Mouse (Mus musculus) intestine, embryonic 14.5 days (tissue): Measurements from ENCODE around the gene Cytl1. TPM values are rescaled to one million over a fixed set of nuclear protein-coding genes. Genes with fewer than 3 reads are reported as not detected.
A peak's percentile ranks its signal among the peaks of the same experiment; 100 is the strongest.

Source experiments
- ATAC-seq: fragments of 200-750 bp; cut with Nextera tagmentation; replicated peaks from 2 replicates; pipeline ENCODE4 v1.8.0; 2017; ENCODE audit warnings: low read depth, moderate number of reproducible peaks, moderate TSS enrichment, moderate library complexity; ENCODE audit not compliant: low FRiP score, low TSS enrichment
- DNase-seq: peaks from one replicate; pipeline ENCODE4 v3.0.0-alpha.2; 2018; ENCODE audit warnings: low spot score
- H3K27ac ChIP-seq: fragments of 300-500 bp; sonication (generic); 2 replicates; pipeline ENCODE4 v1.5.1; 2014; ENCODE audit warnings: low read depth, mild to moderate bottlenecking, control low read depth
- H3K27me3 ChIP-seq: fragments of 300-500 bp; sonication (generic); replicated peaks from 2 replicates; pipeline ENCODE4 v1.6.1; 2014; ENCODE audit warnings: low read length, control low read depth; ENCODE audit not compliant: control insufficient read depth, insufficient read depth
- H3K36me3 ChIP-seq: fragments of 300-500 bp; sonication (generic); 2 replicates; pipeline ENCODE4 v1.6.1; 2014; ENCODE audit warnings: low read length, control low read depth; ENCODE audit not compliant: control insufficient read depth, insufficient read depth
- H3K4me1 ChIP-seq: fragments of 300-500 bp; sonication (generic); replicated peaks from 2 replicates; pipeline ENCODE4 v1.6.1; 2014; ENCODE audit warnings: low read length, control low read depth, mixed read lengths; ENCODE audit not compliant: control insufficient read depth, insufficient read depth
- H3K4me2 ChIP-seq: fragments of 300-500 bp; sonication (generic); 2 replicates; pipeline ENCODE4 v1.6.1; 2014; ENCODE audit warnings: low read length
- H3K4me3 ChIP-seq: fragments of 300-500 bp; sonication (generic); 2 replicates; pipeline ENCODE4 v1.5.1; 2014; ENCODE audit warnings: low read depth, low read length, control low read depth, mixed read lengths
- H3K9ac ChIP-seq: fragments of 300-500 bp; sonication (generic); 2 replicates; pipeline ENCODE4 v1.6.1; 2014; ENCODE audit warnings: mild to moderate bottlenecking, low read length
- H3K9me3 ChIP-seq: fragments of 300-500 bp; sonication (generic); 2 replicates; pipeline ENCODE4 v1.6.1; 2016; ENCODE audit warnings: low read length, control low read depth; ENCODE audit not compliant: control insufficient read depth
- WGBS: fragments of 180-500 bp; shearing (Covaris S2); extraction: QIAGEN DNeasy Blood & Tissue Kit; methylation state at CpG from one replicate; pipeline ENCODE4 v1.1.7; 2014; 5-methylcytosine and 5-hydroxymethylcytosine counted together
- polyA plus RNA-seq: library from polyadenylated mRNA; unstranded; fragments of >200 nt; fragmentation: Nextera tagmentation; extraction: Ambion mirVana; gene quantifications from 2 replicates; pipeline ENCODE4 v1.2.1, GENCODE M21; 2014

Cytl1 gene
- polyA plus RNA-seq, 1 experiment from 2014 or later: 1.1 TPM

GRCm38 (mm10) chr5:37752027-37752967 lies 17.0 kb downstream of the Cytl1 start:
- no peak overlapping the region for H3K4me2 ChIP-seq
- no peaks in the 10 kb centered on the region for H3K9me3 ChIP-seq
- no peaks in the 10 kb centered on the region for H3K27me3 ChIP-seq
- 0 out of 2 replicates have a peak, but pooled peaks have one; percentile 64 for ATAC-seq
- WGBS: 63% methylated on average over 8 of the region's 8 CpGs
- DNase-seq: peak; percentile 75
- no peak overlapping the region for H3K27ac ChIP-seq
- H3K36me3 ChIP-seq: no peaks in the 10 kb centered on the region
- no peak overlapping the region for H3K4me3 ChIP-seq
- no peaks in the 10 kb centered on the region for H3K4me1 ChIP-seq
- H3K9ac ChIP-seq: no peak overlapping the region

- 63% methylated on average over 7 of the region's 7 CpGs for WGBS
- no peak overlapping the region for H3K4me3 ChIP-seq
- H3K36me3 ChIP-seq: no peaks in the 10 kb centered on the region
- DNase-seq: no peak
- H3K4me1 ChIP-seq: no peaks in the 10 kb centered on the region
- H3K27me3 ChIP-seq: no peaks in the 10 kb centered on the region
- no peak overlapping the region for H3K9ac ChIP-seq
- H3K4me2 ChIP-seq: no peak overlapping the region
- no peaks in the 10 kb centered on the region for H3K9me3 ChIP-seq
- peak; percentile 32; the same call in 1 of the 2 replicates for ATAC-seq
- no peak overlapping the region for H3K27ac ChIP-seq
Observed at GRCm38 (mm10) chr5:37753366-37753765, 18.0 kb downstream of the Cytl1 start.

GRCm38 (mm10) chr5:37762046-37762445 lies 26.7 kb downstream of the Cytl1 start:
- Histone ChIP-seq H3K36me3 (no peaks in the 10 kb centered on the region), H3K4me1 (no peaks in the 10 kb centered on the region), H3K27me3 (no peaks in the 10 kb centered on the region), H3K9ac (no peak overlapping the region), H3K27ac (no peak overlapping the region), H3K4me2 (no peak overlapping the region), H3K9me3 (peaks cover 2% of the 10 kb centered on the region; the same call in 1 of the 2 replicates), H3K4me3 (no peak overlapping the region)
- no peak for DNase-seq
- no peak for ATAC-seq
- 87% methylated on average over 3 of the region's 3 CpGs for WGBS

- Histone ChIP-seq H3K4me3 (no peak overlapping the region), H3K9ac (no peak overlapping the region), H3K4me1 (no peaks in the 10 kb centered on the region), H3K27me3 (no peaks in the 10 kb centered on the region), H3K4me2 (no peak overlapping the region), H3K27ac (no peak overlapping the region), H3K9me3 (peaks cover 2% of the 10 kb centered on the region; the same call in 1 of the 2 replicates), H3K36me3 (no peaks in the 10 kb centered on the region)
- WGBS: 70% methylated on average over 8 of the region's 8 CpGs
- no peak for DNase-seq
- no peak for ATAC-seq
Observed at GRCm38 (mm10) chr5:37765851-37766250, 30.5 kb downstream of the Cytl1 start.

GRCm38 (mm10) chr5:37767231-37767630 lies 31.9 kb downstream of the Cytl1 start:
- no peak overlapping the region for H3K4me2 ChIP-seq
- DNase-seq (no peak), ATAC-seq (no peak)
- no peaks in the 10 kb centered on the region for H3K36me3 ChIP-seq
- H3K9ac ChIP-seq: no peak overlapping the region
- 80% methylated on average over 5 of the region's 5 CpGs for WGBS
- no peaks in the 10 kb centered on the region for H3K27me3 ChIP-seq
- no peak overlapping the region for H3K4me3 ChIP-seq
- H3K27ac ChIP-seq: no peak overlapping the region
- H3K4me1 ChIP-seq: no peaks in the 10 kb centered on the region
- H3K9me3 ChIP-seq: peaks cover 2% of the 10 kb centered on the region; the same call in 1 of the 2 replicates

- DNase-seq: no peak
- no peaks in the 10 kb centered on the region for H3K9me3 ChIP-seq
Observed at GRCm38 (mm10) chr5:37769031-37769430, 33.7 kb downstream of the Cytl1 start.

GRCm38 (mm10) chr5:37770870-37771269 lies 35.6 kb downstream of the Cytl1 start:
- Histone ChIP-seq H3K9me3 (no peaks in the 10 kb centered on the region), H3K4me1 (no peaks in the 10 kb centered on the region), H3K4me2 (no peak overlapping the region), H3K27me3 (no peaks in the 10 kb centered on the region), H3K4me3 (no peak overlapping the region), H3K27ac (no peak overlapping the region), H3K9ac (no peak overlapping the region), H3K36me3 (no peaks in the 10 kb centered on the region)
- DNase-seq: no peak
- 87% methylated on average over 6 of the region's 6 CpGs for WGBS
- no peak for ATAC-seq

More at GRCm38 (mm10) chr5:37769031-37769430, 33.7 kb downstream of the Cytl1 start:
- Histone ChIP-seq H3K4me1 (no peaks in the 10 kb centered on the region), H3K4me2 (no peak overlapping the region), H3K4me3 (no peak overlapping the region), H3K36me3 (no peaks in the 10 kb centered on the region), H3K27me3 (no peaks in the 10 kb centered on the region), H3K9ac (no peak overlapping the region), H3K27ac (no peak overlapping the region)
- ATAC-seq: no peak
- 16% methylated on average over 5 of the region's 5 CpGs for WGBS

GRCm38 (mm10) chr5:37774011-37774410 lies 38.7 kb downstream of the Cytl1 start:
- Histone ChIP-seq H3K9me3 (no peaks in the 10 kb centered on the region), H3K27ac (no peak overlapping the region), H3K4me3 (no peak overlapping the region), H3K9ac (no peak overlapping the region), H3K4me1 (no peaks in the 10 kb centered on the region), H3K4me2 (no peak overlapping the region), H3K36me3 (no peaks in the 10 kb centered on the region), H3K27me3 (no peaks in the 10 kb centered on the region)
- DNase-seq (no peak), ATAC-seq (no peak)
- WGBS: 78% methylated on average over 4 of the region's 4 CpGs
